Mouse (Mus musculus) megakaryocyte, embryonic 14.5 days (primary cell): ENCODE measurements around the gene Dclk1.

Experiments used
- FLI1 ChIP-seq: IDR thresholded peaks from 2 replicates; pipeline ENCODE4 v1.6.1; 2012; ENCODE audit warnings: low read length, inconsistent platforms, mixed read lengths
- GATA1 ChIP-seq: IDR thresholded peaks from 3 replicates; pipeline ENCODE4 v1.6.1; 2012; ENCODE audit warnings: mixed read lengths, low read length, inconsistent platforms, borderline replicate concordance

DNA sequence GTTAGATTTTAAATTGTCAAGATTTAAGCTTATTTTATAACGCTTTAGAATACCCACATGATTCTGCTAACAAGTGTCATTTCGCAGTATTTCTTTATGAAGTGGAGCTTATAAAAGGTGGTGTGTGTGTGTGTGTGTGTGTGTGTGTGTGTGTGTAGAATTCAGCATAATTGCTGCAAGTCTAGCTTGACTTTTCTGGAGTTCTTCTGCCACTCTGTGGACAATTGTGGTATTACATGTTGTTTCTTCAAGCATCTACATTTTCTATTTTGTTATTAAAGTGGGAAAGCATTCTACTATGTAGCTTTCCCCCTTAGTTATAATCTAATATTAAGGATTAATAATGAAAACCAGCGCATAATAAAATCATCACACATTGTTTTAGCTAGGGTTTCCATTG lies 112.6 kb downstream of the Dclk1 start:
- TF ChIP-seq GATA1 (no peak), FLI1 (no peak)
